Mouse (Mus musculus): ENCODE measurements around the gene Spem2. TPM values are rescaled to one million over a fixed set of nuclear protein-coding genes. Genes with fewer than 3 reads are reported as not detected.
A peak's percentile ranks its signal among the peaks of the same experiment; 100 is the strongest.

Gene Spem2
- polyA plus RNA-seq, 1 experiment from 2014 or later = not detected

DNA sequence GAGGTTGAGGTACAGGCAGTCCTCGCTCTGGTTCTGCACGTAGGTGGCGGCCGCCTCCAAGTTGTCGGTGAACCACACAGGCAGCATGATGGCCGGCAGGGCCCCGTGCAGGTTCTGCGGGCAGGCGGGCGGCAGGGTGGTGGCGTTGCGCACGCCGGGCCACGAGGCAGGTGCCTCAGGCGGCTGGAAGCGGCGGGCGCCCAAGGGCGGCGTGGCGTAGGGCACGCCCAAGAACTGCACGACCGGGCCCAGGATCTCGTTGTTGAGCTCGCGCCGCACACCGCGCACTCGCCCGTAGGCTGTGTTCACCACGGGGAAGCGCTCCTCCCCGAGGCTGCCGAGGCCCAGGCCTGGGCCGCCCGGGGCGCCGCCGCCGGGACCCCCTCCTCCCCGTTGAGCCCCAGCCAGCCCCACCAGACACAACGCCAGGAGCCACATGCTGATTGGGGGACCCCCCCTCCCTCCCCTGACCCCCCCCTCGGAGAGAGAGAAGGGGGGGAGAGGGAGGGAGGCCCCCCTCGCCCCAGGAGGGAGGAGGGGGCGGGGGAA, 15.8 kb upstream of the Spem2 start:
- H3K36me3 ChIP-seq = peaks cover 13% of the 10 kb centered on the region; the same call in 1 of the 2 replicates
- peaks cover 39% of the 10 kb centered on the region for H3K4me1 ChIP-seq
- H3K4me2 ChIP-seq = peak overlapping the region; percentile 98
- peak overlapping the region; percentile 37 for H3K4me3 ChIP-seq
- H3K9ac ChIP-seq = peak overlapping the region; percentile 58
- no peaks in the 10 kb centered on the region for H3K9me3 ChIP-seq
- peaks cover 20% of the 10 kb centered on the region for H3K27me3 ChIP-seq
- WGBS = 13% methylated on average over 35 of the region's 48 CpGs
- H3K27ac ChIP-seq = 0 out of 2 replicates have a peak overlapping the region, but pooled peaks have one; percentile 14
- no peak for ATAC-seq (ENCODE audit: borderline replicate concordance, extremely low read depth, low FRiP score, low TSS enrichment)

DNA sequence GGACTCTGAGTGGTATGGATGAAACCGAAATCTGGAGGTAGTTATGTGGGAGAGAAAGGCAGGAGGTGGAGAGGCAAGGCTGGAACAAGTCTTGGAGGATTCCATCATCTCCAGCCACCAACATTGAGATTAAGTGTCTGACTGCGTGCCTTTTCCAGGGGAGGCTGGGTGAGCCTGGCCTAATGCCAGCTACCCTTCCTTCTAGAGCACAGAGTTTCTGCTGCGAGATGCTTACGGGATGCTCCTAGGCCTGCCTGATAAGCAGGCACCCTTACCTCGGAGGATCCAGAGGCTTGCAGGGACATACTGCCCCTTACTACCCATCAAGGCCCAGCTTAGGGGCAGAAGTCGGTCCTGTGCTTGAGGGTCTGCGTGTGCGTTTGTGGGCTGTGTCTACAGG, 15.3 kb upstream of the Spem2 start:
- Histone ChIP-seq H3K27ac (no peak overlapping the region), H3K4me2 (peak overlapping the region; percentile 98), H3K4me1 (peaks cover 37% of the 10 kb centered on the region), H3K9me3 (no peaks in the 10 kb centered on the region), H3K9ac (peak overlapping the region; percentile 58), H3K36me3 (peaks cover 13% of the 10 kb centered on the region; the same call in 1 of the 2 replicates), H3K4me3 (peak overlapping the region; percentile 37), H3K27me3 (peaks cover 20% of the 10 kb centered on the region)
- ATAC-seq (ENCODE audit: borderline replicate concordance, extremely low read depth, low FRiP score, low TSS enrichment) = no peak
- 49% methylated on average over 8 of the region's 8 CpGs for WGBS

DNA sequence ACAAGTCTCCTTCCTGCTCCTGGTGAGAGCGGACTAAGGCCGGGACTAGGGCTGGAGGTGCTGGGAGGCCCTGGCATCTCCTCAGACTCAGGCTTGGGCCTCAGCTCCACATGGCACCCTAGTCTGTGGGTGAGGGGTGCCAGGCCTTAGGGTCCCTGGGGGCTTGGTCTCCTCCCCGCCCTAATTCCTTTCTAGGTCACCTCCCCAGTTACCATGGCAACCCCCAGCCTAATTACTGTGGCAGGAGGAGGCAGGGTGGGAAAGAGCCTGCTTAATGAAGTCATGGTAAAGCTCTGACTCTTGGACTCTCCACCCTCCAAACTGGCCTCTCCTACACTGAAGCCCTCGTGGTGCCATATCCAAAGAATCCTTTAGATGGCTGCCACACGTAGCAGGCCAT, 10.6 kb upstream of the Spem2 start:
- WGBS = 74% methylated on average over 5 of the region's 5 CpGs
- H3K36me3 ChIP-seq = peaks cover 39% of the 10 kb centered on the region
- ATAC-seq (ENCODE audit: borderline replicate concordance, extremely low read depth, low FRiP score, low TSS enrichment) = no peak

DNA sequence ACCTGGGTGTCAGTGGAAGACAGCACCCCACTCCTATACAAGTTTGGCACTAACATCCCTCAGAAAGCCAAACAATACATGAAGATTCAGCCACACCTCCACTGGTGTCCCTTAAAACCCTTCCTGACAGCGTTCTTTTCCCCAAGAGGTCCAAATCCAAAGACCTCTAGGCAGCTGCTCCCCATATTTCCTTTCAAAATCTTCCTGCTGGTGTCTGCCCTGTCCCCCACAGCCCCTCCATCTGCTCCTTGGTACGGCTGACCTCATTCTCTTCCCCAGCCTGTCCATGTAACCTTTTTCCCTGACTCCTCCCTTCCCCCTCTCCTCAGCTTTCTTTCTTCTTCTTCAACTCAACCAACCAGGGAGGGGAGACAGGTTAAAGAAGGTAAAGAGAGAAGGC, 5.2 kb upstream of the Spem2 start:
- Histone ChIP-seq H3K9me3 (no peaks in the 10 kb centered on the region), H3K27ac (no peak overlapping the region), H3K9ac (no peak overlapping the region), H3K4me3 (no peak overlapping the region), H3K36me3 (peaks cover 26% of the 10 kb centered on the region), H3K4me1 (no peaks in the 10 kb centered on the region), H3K27me3 (no peaks in the 10 kb centered on the region), H3K4me2 (no peak overlapping the region)
- WGBS = 72% methylated on average over 2 of the region's 2 CpGs
- ATAC-seq (ENCODE audit: borderline replicate concordance, extremely low read depth, low FRiP score, low TSS enrichment) = no peak

More for the DNA sequence above, 10.6 kb upstream of the Spem2 start:
- no peaks in the 10 kb centered on the region for H3K9me3 ChIP-seq
- no peak overlapping the region for H3K27ac ChIP-seq
- H3K4me2 ChIP-seq = no peak overlapping the region
- no peak overlapping the region for H3K9ac ChIP-seq
- peaks cover 6% of the 10 kb centered on the region for H3K4me1 ChIP-seq
- H3K4me3 ChIP-seq = no peak overlapping the region
- H3K27me3 ChIP-seq = peaks cover 8% of the 10 kb centered on the region

DNA sequence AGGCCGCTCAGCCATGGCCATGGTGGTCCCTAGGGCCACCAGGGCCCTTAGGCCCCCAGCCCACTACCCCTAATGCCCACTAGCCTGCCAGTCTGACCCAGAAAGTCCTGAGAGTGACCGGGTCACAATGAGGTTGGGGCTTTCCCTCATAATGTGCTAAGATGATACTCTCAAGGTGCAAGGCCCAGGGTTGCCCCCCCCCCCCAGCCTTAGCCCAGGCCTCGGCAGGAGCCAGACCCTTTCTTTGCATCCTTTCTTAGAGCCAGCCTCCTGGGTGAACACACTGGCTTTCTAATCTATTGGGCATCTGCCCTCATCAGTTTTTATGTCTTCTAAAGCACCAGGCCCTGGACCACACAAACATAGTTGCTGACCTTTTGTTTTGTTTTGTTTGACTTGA, 3.8 kb upstream of the Spem2 start, which contains the start of gene Spem1:
TSS of gene Spem1 (minus strand) at position 101 of the 400 bp plus-strand sequence.
- Histone ChIP-seq H3K27me3 (no peaks in the 10 kb centered on the region), H3K4me3 (no peak within 1 kb of the TSS), H3K4me2 (no peak within 1 kb of the TSS), H3K27ac (no peak within 1 kb of the TSS), H3K9ac (no peak within 1 kb of the TSS), H3K36me3 (peaks cover 19% of the 10 kb centered on the region), H3K9me3 (no peaks in the 10 kb centered on the region), H3K4me1 (no peaks in the 10 kb centered on the region)
- WGBS = 92% methylated on average over 3 of the region's 3 CpGs
- ATAC-seq (ENCODE audit: borderline replicate concordance, extremely low read depth, low FRiP score, low TSS enrichment) = no peak

DNA sequence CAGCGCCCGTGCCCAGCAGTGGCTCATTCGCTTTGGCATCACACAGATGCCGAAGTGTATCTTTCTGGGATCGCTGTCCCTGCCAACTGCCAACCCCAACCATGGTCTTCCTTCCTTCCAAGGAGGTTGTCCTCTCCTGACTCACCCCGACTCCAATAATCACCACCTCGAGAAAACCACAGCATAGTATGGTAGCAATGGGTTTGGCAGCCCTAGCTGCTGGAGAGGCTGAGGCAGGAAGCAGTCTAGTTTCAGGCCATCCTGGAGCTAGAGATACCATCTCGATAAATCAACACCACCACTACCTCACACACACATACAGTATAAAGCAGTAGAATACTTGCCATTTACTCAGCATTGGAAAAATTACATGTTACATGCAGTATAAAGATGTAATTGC, 606 bp upstream of the Spem2 start:
- Histone ChIP-seq H3K9me3 (no peaks in the 10 kb centered on the region), H3K4me1 (no peaks in the 10 kb centered on the region), H3K4me2 (no peak overlapping the region), H3K27ac (no peak overlapping the region), H3K9ac (no peak overlapping the region), H3K4me3 (no peak overlapping the region), H3K36me3 (no peaks in the 10 kb centered on the region), H3K27me3 (no peaks in the 10 kb centered on the region)
- no peak for ATAC-seq (ENCODE audit: borderline replicate concordance, extremely low read depth, low FRiP score, low TSS enrichment)
- WGBS = 91% methylated on average over 8 of the region's 8 CpGs

DNA sequence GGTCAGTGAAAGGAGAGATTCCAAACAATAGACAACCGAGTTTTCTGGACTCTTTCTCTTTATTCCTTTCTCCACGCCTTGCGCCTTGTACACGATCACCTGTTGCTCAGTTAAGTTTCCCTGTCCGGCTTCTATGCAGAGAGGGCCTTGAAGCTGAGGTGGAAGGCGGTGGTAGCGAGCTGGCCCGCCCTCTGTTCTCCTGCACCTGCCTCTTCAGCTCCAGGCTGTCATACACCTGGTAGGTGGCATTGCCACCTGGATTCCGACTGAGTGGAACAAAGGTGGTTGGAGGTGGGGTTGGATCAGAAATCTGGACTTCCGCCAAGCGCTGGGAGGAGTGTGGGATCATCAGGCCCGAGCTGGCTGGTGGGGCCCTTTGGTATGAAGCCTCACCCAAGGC, 1.7 kb downstream of the Spem2 start:
- no peaks in the 10 kb centered on the region for H3K27me3 ChIP-seq
- H3K9ac ChIP-seq = no peak overlapping the region
- ATAC-seq (ENCODE audit: borderline replicate concordance, extremely low read depth, low FRiP score, low TSS enrichment) = no peak
- no peaks in the 10 kb centered on the region for H3K9me3 ChIP-seq
- H3K27ac ChIP-seq = no peak overlapping the region
- no peaks in the 10 kb centered on the region for H3K36me3 ChIP-seq
- WGBS = 80% methylated on average over 12 of the region's 12 CpGs
- no peak overlapping the region for H3K4me2 ChIP-seq
- no peak overlapping the region for H3K4me3 ChIP-seq
- H3K4me1 ChIP-seq = no peaks in the 10 kb centered on the region

DNA sequence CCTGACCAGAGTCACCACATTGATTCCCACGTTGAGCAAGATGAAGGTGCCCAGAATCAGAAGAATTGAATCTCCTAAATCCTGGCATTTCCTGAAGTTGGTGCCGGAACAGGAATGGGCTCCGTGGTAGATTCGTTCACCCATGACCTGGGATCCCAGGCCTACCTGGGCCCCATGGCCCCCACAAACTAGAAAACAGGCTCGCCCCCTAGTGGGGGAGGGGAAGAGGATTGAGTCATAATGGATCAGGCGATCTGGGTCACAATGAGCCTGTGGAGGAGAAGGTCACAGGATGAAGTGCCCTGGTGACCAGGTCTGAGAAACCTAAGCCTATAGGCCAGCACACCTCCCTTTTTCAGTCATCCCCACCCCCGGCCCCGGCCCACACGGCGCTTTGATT, 3.1 kb downstream of the Spem2 start, which contains the start of gene Gm39566:
TSS of gene Gm39566 (minus strand) at position 144 of the 400 bp plus-strand sequence.
- no peaks in the 10 kb centered on the region for H3K9me3 ChIP-seq
- H3K27ac ChIP-seq = no peak within 1 kb of the TSS
- H3K36me3 ChIP-seq = no peaks in the 10 kb centered on the region
- no peak for ATAC-seq (ENCODE audit: borderline replicate concordance, extremely low read depth, low FRiP score, low TSS enrichment)
- no peak within 1 kb of the TSS for H3K4me3 ChIP-seq
- no peak within 1 kb of the TSS for H3K9ac ChIP-seq
- H3K4me2 ChIP-seq = no peak within 1 kb of the TSS
- no peaks in the 10 kb centered on the region for H3K4me1 ChIP-seq
- no peaks in the 10 kb centered on the region for H3K27me3 ChIP-seq
- 52% methylated on average over 10 of the region's 10 CpGs for WGBS

DNA sequence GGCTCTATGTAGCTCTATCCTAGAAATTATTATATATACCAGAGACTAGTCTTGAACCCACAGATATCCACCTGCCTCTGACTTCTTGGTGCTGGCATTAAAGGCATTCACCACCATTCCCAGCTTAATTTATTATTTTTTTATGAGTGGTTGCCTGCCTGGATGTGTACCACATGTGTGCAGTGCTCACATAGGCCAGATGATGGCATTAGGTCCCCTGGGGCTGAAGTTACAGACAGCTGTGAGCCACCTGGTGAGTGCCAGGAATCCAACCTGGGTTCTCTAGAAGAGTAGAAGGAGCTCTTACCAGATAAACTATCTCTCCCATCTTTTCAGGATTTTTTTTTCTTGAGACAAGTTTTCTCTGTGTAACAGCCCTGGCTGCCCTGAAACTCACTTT, 8.0 kb downstream of the Spem2 start:
- ATAC-seq (ENCODE audit: borderline replicate concordance, extremely low read depth, low FRiP score, low TSS enrichment) = no peak
- Histone ChIP-seq H3K9ac (no peak overlapping the region), H3K27ac (no peak overlapping the region), H3K9me3 (no peaks in the 10 kb centered on the region), H3K27me3 (peaks cover 6% of the 10 kb centered on the region), H3K4me1 (no peaks in the 10 kb centered on the region), H3K4me2 (no peak overlapping the region), H3K4me3 (no peak overlapping the region), H3K36me3 (no peaks in the 10 kb centered on the region)

DNA sequence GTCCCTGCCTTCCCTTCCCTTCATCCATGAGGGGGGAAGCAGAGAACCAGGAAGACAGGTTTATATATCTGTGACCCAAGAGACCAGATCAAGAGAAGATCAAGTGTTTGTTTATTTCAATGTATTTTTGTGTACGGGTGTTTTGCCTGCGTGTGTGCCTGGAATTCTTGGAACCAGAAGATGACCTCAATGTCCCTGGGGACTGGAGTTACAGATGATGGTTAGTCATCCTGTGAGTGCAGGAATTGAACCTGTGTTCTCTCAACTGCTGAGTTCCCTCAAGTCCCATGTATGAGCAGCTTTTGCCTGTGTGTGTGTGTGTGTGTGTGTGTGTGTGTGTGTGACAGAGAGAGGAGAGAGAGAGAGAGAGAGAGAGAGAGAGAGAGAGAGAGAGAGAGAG, 10.6 kb downstream of the Spem2 start:
- 55% methylated on average over 2 of the region's 2 CpGs for WGBS
- Histone ChIP-seq H3K9ac (no peak overlapping the region), H3K27ac (no peak overlapping the region), H3K4me3 (no peak overlapping the region), H3K4me1 (peaks cover 25% of the 10 kb centered on the region), H3K9me3 (no peaks in the 10 kb centered on the region), H3K36me3 (no peaks in the 10 kb centered on the region), H3K4me2 (no peak overlapping the region), H3K27me3 (peaks cover 25% of the 10 kb centered on the region)
- ATAC-seq (ENCODE audit: borderline replicate concordance, extremely low read depth, low FRiP score, low TSS enrichment) = no peak

DNA sequence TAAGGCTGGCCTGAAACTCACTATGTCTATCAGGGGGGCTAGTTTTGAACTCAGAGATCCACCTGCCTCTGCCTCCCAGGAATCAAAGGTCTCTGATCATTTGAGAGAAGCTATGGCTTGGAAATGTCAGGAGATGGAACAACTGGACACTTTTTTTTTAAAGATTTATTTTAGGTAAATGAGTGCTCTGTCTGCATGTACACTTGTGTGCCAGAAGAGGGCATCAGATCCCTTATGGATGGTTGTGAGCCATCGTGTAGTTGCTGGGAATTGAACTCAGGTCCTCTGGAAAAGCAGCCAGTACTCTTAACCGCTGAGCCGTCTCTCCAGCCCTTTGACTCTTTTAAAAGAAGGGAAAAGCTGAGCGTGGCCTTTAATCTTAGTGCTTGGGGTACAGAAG, 11.9 kb downstream of the Spem2 start:
- Histone ChIP-seq H3K9ac (no peak overlapping the region), H3K4me1 (peaks cover 37% of the 10 kb centered on the region), H3K27me3 (peaks cover 38% of the 10 kb centered on the region), H3K36me3 (no peaks in the 10 kb centered on the region), H3K27ac (no peak overlapping the region), H3K9me3 (no peaks in the 10 kb centered on the region), H3K4me3 (no peak overlapping the region), H3K4me2 (no peak overlapping the region)
- 75% methylated on average over 4 of the region's 4 CpGs for WGBS
- ATAC-seq (ENCODE audit: borderline replicate concordance, extremely low read depth, low FRiP score, low TSS enrichment) = no peak

DNA sequence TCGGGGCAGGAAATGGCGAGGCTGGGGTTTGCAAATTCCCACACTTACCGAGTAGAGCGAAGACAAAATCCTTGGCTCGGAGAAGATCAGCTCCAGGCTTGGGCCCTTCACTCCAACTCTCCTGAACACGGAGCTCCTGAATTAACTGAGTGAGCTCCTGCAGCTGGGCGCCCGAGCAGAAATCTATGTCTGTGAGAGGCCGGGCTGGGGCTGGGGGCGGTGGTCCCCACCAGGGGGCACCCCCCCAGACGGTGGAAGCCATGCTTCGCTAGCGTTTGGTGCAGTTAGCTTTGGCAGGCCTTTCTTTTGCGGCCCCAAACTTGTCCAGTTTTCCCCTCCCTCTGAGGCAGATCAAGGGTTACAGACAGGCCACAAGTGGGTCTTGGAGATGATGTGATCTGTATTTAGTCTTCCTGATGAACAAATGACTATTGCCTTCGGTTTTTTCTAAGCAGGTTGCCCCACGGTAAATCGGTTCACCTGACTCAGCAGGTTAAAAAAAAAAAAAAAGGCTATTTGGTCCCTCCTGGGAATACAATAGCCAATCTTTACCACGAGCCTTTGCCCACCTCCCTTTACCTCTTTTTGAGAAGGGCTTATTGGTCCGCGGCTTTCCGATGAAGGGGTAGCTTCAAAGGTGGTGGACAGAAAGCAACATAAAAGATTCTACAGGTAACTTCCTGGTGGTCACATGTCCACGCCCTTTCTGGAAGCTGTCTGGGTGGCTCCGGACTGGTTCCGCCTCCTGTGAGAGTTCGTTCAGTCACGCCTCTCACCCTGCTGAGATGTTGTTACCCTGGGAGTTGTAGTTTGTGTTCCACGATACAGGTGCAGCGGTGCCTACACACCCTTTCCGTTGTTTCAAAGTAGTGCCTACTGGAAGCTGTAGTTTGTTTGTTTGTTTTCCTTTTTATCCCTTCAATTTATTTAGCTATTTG, 13.0 kb downstream of the Spem2 start, which contains the start of gene Tmem102:
TSS of gene Tmem102 (minus strand) at position 653 of the 938 bp plus-strand sequence.
- no peaks in the 10 kb centered on the region for H3K36me3 ChIP-seq
- no peak within 1 kb of the TSS for H3K27ac ChIP-seq
- peak within 1 kb of the TSS; percentile 24 for H3K4me3 ChIP-seq
- H3K27me3 ChIP-seq = peaks cover 49% of the 10 kb centered on the region
- WGBS = 10% methylated on average over 29 of the region's 29 CpGs
- ATAC-seq (ENCODE audit: borderline replicate concordance, extremely low read depth, low FRiP score, low TSS enrichment) = no peak
- H3K9ac ChIP-seq = peak within 1 kb of the TSS; percentile 22; the same call in 1 of the 2 replicates
- H3K4me1 ChIP-seq = peaks cover 49% of the 10 kb centered on the region
- peak within 1 kb of the TSS; percentile 97 for H3K4me2 ChIP-seq
- H3K9me3 ChIP-seq = no peaks in the 10 kb centered on the region
